Mouse (Mus musculus): ENCODE measurements around the gene Apeh. TPM values are rescaled to one million over a fixed set of nuclear protein-coding genes. Genes with fewer than 3 reads are reported as not detected.
"Not testable (repeated sequence)": the region's sequence is repeated elsewhere in the genome, so short reads cannot be mapped to it uniquely, and the experiment has no call there.

Apeh gene
- 57.6 and 63.4 TPM in 2 replicates for polyA plus RNA-seq (2016; fragmentation: Nextera tagmentation; extraction: Ambion mirVana)

GRCm38 (mm10) chr9:108094184-108094941, at the start of gene Apeh:
TSS of gene Apeh (minus strand) at chr9:108094606.
- WGBS, result under 1% methylated on average over 52 of the region's 52 CpGs
- peaks cover 44% of the 10 kb centered on the region for H3K36me3 ChIP-seq

GRCm38 (mm10) chr9:108143470-108143869, 49.1 kb upstream of the Apeh start:
- WGBS, result 79% methylated on average over 2 of the region's 2 CpGs
- Histone ChIP-seq H3K9me3 (no peaks in the 10 kb centered on the region), H3K4me1 (0 out of 2 replicates have a peak, but pooled peaks cover 4% of the 10 kb centered on the region), H3K9ac (no peak overlapping the region), H3K4me3 (no peak overlapping the region), H3K4me2 (replicated peaks) (no peak overlapping the region), H3K27me3 (replicated peaks) (no peaks in the 10 kb centered on the region), H3K36me3 (peaks cover 9% of the 10 kb centered on the region), H3K27ac (no peak overlapping the region)
- no peak for ATAC-seq (ENCODE audit: low FRiP score, low read depth)

More at GRCm38 (mm10) chr9:108094184-108094941, at the start of gene Apeh:
- H3K9ac ChIP-seq, result peak within 1 kb of the TSS; percentile 84
- peak; percentile 92 for ATAC-seq (ENCODE audit: low FRiP score, low read depth)
- no peaks in the 10 kb centered on the region for H3K9me3 ChIP-seq
- peak within 1 kb of the TSS; percentile 87 for H3K4me2 ChIP-seq (replicated peaks)
- H3K4me1 ChIP-seq, result peaks cover 17% of the 10 kb centered on the region
- H3K27ac ChIP-seq, result no peak within 1 kb of the TSS
- peak within 1 kb of the TSS; percentile 84 for H3K4me3 ChIP-seq
- no peaks in the 10 kb centered on the region for H3K27me3 ChIP-seq (replicated peaks)

- WGBS, result 85% methylated on average over 10 of the region's 10 CpGs
Measured at GRCm38 (mm10) chr9:108141387-108141786, 47.0 kb upstream of the Apeh start.

GRCm38 (mm10) chr9:108139963-108140695, 45.7 kb upstream of the Apeh start:
- Histone ChIP-seq H3K27me3 (replicated peaks) (no peaks in the 10 kb centered on the region), H3K4me3 (no peak overlapping the region)
- no peak for ATAC-seq (ENCODE audit: low FRiP score, low read depth)

More at GRCm38 (mm10) chr9:108141387-108141786, 47.0 kb upstream of the Apeh start:
- Histone ChIP-seq H3K4me1 (0 out of 2 replicates have a peak, but pooled peaks cover 4% of the 10 kb centered on the region), H3K4me3 (no peak overlapping the region), H3K4me2 (replicated peaks) (no peak overlapping the region), H3K9me3 (no peaks in the 10 kb centered on the region), H3K36me3 (peaks cover 29% of the 10 kb centered on the region), H3K27me3 (replicated peaks) (no peaks in the 10 kb centered on the region), H3K9ac (no peak overlapping the region), H3K27ac (no peak overlapping the region)
- no peak for ATAC-seq (ENCODE audit: low FRiP score, low read depth)

DNA sequence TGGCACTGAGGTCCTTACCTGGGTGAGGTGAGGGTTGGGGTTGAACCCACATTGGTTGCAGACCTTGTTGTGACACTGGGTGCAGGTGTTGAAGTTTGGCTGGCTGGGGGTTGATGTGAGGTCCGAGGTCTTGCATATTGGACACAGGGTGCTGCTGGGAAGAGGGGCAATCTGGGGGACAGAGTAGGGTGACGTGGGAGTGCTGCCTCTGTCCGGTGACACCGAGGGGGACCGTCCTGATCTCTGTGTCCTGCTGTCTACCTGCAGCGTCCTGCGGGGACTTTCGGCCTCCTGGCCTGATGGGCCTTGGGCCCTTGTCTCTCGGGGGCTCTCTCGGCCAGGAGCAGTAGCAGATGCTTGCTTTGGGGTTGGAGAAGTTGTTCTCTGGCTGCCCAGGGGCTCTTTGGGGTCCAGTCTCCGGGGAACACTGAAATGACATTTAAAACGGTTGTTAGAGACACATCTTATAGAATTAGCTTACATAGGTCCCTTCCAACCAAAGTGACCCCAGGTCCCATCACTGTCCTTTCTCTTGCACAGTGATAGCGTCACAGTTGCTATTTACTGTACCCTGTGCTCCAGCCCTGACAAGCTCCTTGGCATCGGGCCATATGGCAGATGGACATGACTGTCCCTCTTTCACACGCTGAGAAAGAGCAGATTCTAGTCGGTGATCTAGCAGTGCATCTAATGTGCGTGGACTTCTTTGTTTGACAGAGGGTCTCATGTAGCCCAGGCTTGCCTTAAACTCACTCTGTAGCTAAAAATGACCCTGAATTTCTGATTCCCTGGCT, 45.0 kb upstream of the Apeh start:
- no peak overlapping the region for H3K27ac ChIP-seq
- H3K9ac ChIP-seq, result no peak overlapping the region
- 0 out of 2 replicates have a peak, but pooled peaks cover 4% of the 10 kb centered on the region for H3K4me1 ChIP-seq
- no peak overlapping the region for H3K4me3 ChIP-seq
- WGBS, result 89% methylated on average over 17 of the region's 17 CpGs
- no peaks in the 10 kb centered on the region for H3K9me3 ChIP-seq
- no peak for ATAC-seq (ENCODE audit: low FRiP score, low read depth)
- peaks cover 30% of the 10 kb centered on the region for H3K36me3 ChIP-seq
- no peaks in the 10 kb centered on the region for H3K27me3 ChIP-seq (replicated peaks)
- no peak overlapping the region for H3K4me2 ChIP-seq (replicated peaks)

More at GRCm38 (mm10) chr9:108139963-108140695, 45.7 kb upstream of the Apeh start:
- Histone ChIP-seq H3K27ac (no peak overlapping the region), H3K9me3 (no peaks in the 10 kb centered on the region), H3K36me3 (peaks cover 30% of the 10 kb centered on the region), H3K9ac (no peak overlapping the region), H3K4me2 (replicated peaks) (no peak overlapping the region), H3K4me1 (0 out of 2 replicates have a peak, but pooled peaks cover 4% of the 10 kb centered on the region)
- WGBS, result 78% methylated on average over 7 of the region's 7 CpGs

DNA sequence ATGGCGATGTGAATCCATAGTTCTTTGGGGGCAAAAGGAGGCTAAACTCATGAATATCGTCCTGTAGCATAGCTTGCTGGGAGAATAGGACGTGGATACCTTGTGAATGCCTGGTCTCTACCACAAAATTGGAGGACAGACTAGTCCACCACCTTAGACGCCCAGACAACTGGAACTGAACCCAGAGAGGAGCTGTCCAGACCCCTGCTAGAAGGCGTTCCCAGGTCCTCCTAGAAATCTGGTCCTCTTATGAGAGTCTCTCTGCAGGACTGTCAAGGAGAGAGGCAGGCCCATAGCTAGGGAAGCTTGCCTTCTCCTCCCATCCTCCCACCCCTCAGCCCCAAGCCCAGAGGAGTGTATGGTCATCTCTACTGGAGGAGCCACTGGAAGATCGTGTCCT, 43.7 kb upstream of the Apeh start:
- Histone ChIP-seq H3K36me3 (peaks cover 30% of the 10 kb centered on the region), H3K27ac (no peak overlapping the region), H3K9me3 (no peaks in the 10 kb centered on the region), H3K4me3 (no peak overlapping the region), H3K4me2 (replicated peaks) (no peak overlapping the region), H3K4me1 (0 out of 2 replicates have a peak, but pooled peaks cover 4% of the 10 kb centered on the region), H3K27me3 (replicated peaks) (no peaks in the 10 kb centered on the region), H3K9ac (no peak overlapping the region)
- no peak for ATAC-seq (ENCODE audit: low FRiP score, low read depth)
- 84% methylated on average over 6 of the region's 6 CpGs for WGBS

GRCm38 (mm10) chr9:108137523-108137922, 43.1 kb upstream of the Apeh start:
- H3K9me3 ChIP-seq, result no peaks in the 10 kb centered on the region
- WGBS, result 70% methylated on average over 17 of the region's 17 CpGs
- 0 out of 2 replicates have a peak, but pooled peaks cover 4% of the 10 kb centered on the region for H3K4me1 ChIP-seq
- peaks cover 30% of the 10 kb centered on the region for H3K36me3 ChIP-seq
- no peak overlapping the region for H3K4me2 ChIP-seq (replicated peaks)
- no peak overlapping the region for H3K4me3 ChIP-seq
- no peak overlapping the region for H3K27ac ChIP-seq
- H3K27me3 ChIP-seq (replicated peaks), result no peaks in the 10 kb centered on the region
- ATAC-seq (ENCODE audit: low FRiP score, low read depth), result no peak
- no peak overlapping the region for H3K9ac ChIP-seq

DNA sequence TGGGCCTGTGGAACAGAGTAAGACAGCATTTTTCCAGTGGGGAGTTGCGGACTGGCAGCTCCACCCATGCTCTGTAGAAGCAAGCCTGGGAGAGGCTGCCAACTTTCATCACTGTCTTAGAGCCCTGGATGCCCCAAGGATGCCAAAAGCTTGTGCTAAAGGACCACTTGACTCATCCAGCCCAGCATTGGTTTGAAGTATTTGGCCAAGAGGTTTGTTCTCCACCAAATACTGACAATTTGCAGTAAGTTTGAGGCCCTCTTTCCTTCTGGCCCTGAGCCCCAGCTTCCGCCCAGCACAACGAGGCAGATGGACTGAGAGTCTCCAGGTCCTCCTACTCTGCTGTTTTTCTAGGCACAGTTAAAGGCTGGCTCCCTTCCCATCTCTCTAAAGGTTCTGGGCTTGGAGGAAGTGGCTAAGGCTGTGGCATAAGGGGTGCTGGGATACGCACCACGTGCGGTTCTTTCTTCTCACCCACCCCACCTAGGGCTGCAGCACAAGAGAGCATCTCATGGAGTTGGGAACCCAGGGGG, 42.6 kb upstream of the Apeh start:
- Histone ChIP-seq H3K4me2 (replicated peaks) (no peak overlapping the region), H3K27ac (no peak overlapping the region), H3K36me3 (peaks cover 30% of the 10 kb centered on the region), H3K4me1 (0 out of 2 replicates have a peak, but pooled peaks cover 4% of the 10 kb centered on the region), H3K4me3 (no peak overlapping the region), H3K9ac (no peak overlapping the region), H3K27me3 (replicated peaks) (no peaks in the 10 kb centered on the region), H3K9me3 (no peaks in the 10 kb centered on the region)
- 85% methylated on average over 6 of the region's 6 CpGs for WGBS
- no peak for ATAC-seq (ENCODE audit: low FRiP score, low read depth)

- H3K4me2 ChIP-seq (replicated peaks), result no peak overlapping the region
- H3K4me3 ChIP-seq, result no peak overlapping the region
- H3K9ac ChIP-seq, result no peak overlapping the region
- H3K9me3 ChIP-seq, result no peaks in the 10 kb centered on the region
- no peak overlapping the region for H3K27ac ChIP-seq
- H3K27me3 ChIP-seq (replicated peaks), result no peaks in the 10 kb centered on the region
- peaks cover 30% of the 10 kb centered on the region for H3K36me3 ChIP-seq
- H3K4me1 ChIP-seq, result 0 out of 2 replicates have a peak, but pooled peaks cover 4% of the 10 kb centered on the region
- WGBS, result 38% methylated on average over 1 of the region's 1 CpGs
- ATAC-seq (ENCODE audit: low FRiP score, low read depth), result no peak
Measured at GRCm38 (mm10) chr9:108136225-108136624, 41.8 kb upstream of the Apeh start.

DNA sequence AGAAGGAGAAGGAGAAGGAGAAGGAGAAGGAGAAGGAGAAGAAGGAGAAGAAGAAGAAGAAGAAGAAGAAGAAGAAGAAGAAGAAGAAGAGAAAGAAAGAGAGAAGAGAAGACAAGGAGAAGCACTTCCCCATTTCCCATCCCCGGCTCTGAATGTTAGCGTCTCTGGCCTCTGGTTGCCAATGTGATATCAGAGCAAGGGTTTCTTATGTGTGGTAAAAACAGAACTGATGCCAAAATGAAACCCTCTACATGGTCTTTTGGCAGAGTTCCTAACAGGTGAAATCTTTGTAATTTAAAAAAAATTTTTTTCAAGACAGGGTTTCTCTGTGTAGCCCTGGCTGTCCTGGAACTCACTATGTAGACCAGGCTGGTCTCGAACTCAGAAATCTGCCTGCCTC, 41.3 kb upstream of the Apeh start:
- peaks cover 30% of the 10 kb centered on the region for H3K36me3 ChIP-seq
- not testable (repeated sequence) for H3K4me1 ChIP-seq; H3K9me3 ChIP-seq; H3K27ac ChIP-seq; H3K9ac ChIP-seq; H3K4me2 ChIP-seq (replicated peaks); H3K4me3 ChIP-seq; H3K27me3 ChIP-seq (replicated peaks); ATAC-seq (ENCODE audit: low FRiP score, low read depth)
- 98% methylated on average over 3 of the region's 3 CpGs for WGBS

DNA sequence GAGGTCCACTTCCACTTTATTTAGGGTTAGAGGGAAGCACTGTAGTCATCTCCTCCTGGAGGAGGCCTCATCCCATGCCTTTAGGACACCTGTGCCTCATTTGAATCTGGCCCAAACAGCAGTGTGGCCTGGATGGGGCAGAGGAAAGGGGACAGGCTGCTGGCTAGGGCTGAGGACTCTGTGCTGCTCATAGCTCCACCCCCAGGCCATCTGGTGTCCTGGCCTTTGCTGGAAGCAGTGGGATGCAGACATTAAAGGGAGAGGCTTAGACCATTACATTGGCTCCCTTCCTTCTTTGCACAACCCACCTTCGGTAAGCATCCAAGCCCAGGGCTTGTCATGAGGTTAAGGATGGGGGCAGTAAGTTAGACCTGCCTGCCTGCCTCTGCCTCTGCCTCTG, 39.1 kb upstream of the Apeh start:
- no peak overlapping the region for H3K4me2 ChIP-seq (replicated peaks)
- peaks cover 21% of the 10 kb centered on the region for H3K36me3 ChIP-seq
- no peak overlapping the region for H3K27ac ChIP-seq
- no peak overlapping the region for H3K9ac ChIP-seq
- H3K27me3 ChIP-seq (replicated peaks), result no peaks in the 10 kb centered on the region
- no peak overlapping the region for H3K4me3 ChIP-seq
- WGBS, result 63% methylated on average over 1 of the region's 1 CpGs
- ATAC-seq (ENCODE audit: low FRiP score, low read depth), result no peak
- no peaks in the 10 kb centered on the region for H3K9me3 ChIP-seq
- H3K4me1 ChIP-seq, result no peaks in the 10 kb centered on the region

Data from neural tube, embryonic 12.5 days (tissue).